Mouse (Mus musculus) stomach, embryonic 16.5 days (tissue): Measurements from ENCODE around the gene Pebp1. TPM values are rescaled to one million over a fixed set of nuclear protein-coding genes. Genes with fewer than 3 reads are reported as not detected.
A peak's percentile ranks its signal among the peaks of the same experiment; 100 is the strongest.

Experiments used
- ATAC-seq: fragments of 200-750 bp; cut with Nextera tagmentation; 2 replicates; pipeline ENCODE4 v1.8.0; 2017; ENCODE audit warnings: moderate number of reproducible peaks, moderate TSS enrichment; ENCODE audit not compliant: insufficient read depth, low FRiP score
- H3K27ac ChIP-seq: fragments of 300-500 bp; sonication (generic); 2 replicates; pipeline ENCODE4 v1.5.1; 2014; ENCODE audit warnings: low read length
- H3K27me3 ChIP-seq: fragments of 300-500 bp; sonication (generic); 2 replicates; pipeline ENCODE4 v1.6.1; 2014; ENCODE audit warnings: low read length, control low read depth, mixed read lengths; ENCODE audit not compliant: control insufficient read depth, insufficient read depth
- H3K36me3 ChIP-seq: fragments of 300-500 bp; sonication (generic); 2 replicates; pipeline ENCODE4 v1.6.1; 2014; ENCODE audit warnings: low read length; ENCODE audit not compliant: control insufficient read depth, insufficient read depth
- H3K4me1 ChIP-seq: fragments of 300-500 bp; sonication (generic); 2 replicates; pipeline ENCODE4 v1.6.1; 2014; ENCODE audit warnings: low read length, control low read depth, mixed read lengths; ENCODE audit not compliant: control insufficient read depth, insufficient read depth
- H3K4me2 ChIP-seq: fragments of 300-500 bp; sonication (generic); 2 replicates; pipeline ENCODE4 v1.6.1; 2014; ENCODE audit warnings: low read depth, low read length, mixed read lengths
- H3K4me3 ChIP-seq: fragments of 300-500 bp; sonication (generic); replicated peaks from 2 replicates; pipeline ENCODE4 v1.5.1; 2014; ENCODE audit warnings: mild to moderate bottlenecking, low read length
- H3K9ac ChIP-seq: fragments of 300-500 bp; sonication (generic); 2 replicates; pipeline ENCODE4 v1.6.1; 2014; ENCODE audit warnings: low read length
- H3K9me3 ChIP-seq: fragments of 300-500 bp; sonication (generic); replicated peaks from 2 replicates; pipeline ENCODE4 v1.6.1; 2016; ENCODE audit warnings: low read length, control low read depth; ENCODE audit not compliant: control insufficient read depth
- WGBS: fragments of 180-500 bp; shearing (Covaris S2); extraction: QIAGEN DNeasy Blood & Tissue Kit; methylation state at CpG from one replicate; pipeline ENCODE4 v1.1.7; 2014; 5-methylcytosine and 5-hydroxymethylcytosine counted together
- polyA plus RNA-seq: library from polyadenylated mRNA; unstranded; fragments of >200 nt; fragmentation: Nextera tagmentation; extraction: Ambion mirVana; gene quantifications from 2 replicates; pipeline ENCODE4 v1.2.1, GENCODE M21; 2015

Gene Pebp1
- 666 and 677 TPM in 2 replicates for polyA plus RNA-seq

DNA sequence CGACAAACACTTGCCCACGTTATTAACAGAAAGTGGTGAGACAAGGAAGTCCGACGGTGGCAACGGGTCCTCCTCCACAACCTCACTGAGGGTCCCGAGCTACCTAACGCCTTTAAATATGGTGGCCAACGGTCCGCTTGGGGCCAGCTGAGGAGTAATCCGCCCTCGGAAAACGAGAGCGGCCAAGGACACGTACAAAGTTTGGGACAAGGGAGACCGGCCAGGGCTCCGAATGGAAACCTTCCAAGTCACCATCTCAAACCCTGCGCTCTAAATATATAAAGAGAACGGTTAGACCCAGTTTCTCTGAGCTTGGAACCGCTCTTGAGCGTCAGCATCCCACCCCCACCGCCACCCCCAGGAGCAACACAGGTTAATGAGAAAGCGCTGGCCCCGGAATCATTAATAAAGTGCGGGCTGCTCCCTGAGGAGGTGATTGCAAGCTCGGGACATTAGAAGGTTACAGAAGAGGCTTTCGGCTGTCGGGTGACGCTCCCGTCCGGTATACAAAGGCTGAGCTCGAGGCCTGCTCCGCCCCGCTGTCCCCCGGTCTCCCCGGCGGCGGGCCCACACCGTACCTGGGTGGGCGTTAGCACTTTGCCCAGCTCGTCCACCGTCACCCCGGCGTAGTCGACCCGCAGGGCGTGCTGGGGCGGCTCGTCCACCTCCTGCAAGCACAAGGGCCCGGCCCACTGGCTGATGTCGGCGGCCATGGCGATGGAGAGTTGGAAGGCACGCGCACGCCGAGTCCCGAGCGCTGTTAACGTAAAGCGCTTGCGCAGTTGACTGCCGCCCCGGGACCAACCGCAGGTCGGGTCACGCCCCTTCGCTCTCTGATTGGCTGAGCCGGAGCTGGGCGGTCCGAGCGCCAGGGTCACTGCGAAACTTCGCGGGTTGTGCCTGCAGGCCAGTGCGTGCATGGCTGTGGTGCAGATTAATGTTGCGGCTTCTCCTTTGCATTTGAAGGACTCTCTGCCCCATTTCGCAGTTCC, at the start of gene Pebp1:
Pebp1 (minus strand) TSS at position 795 of the 992 bp plus-strand sequence.
- Histone ChIP-seq H3K27ac (peak within 1 kb of the TSS; percentile 74), H3K9ac (peak within 1 kb of the TSS; percentile 91), H3K4me3 (peak within 1 kb of the TSS; percentile 95), H3K9me3 (0 out of 2 replicates have a peak, but pooled peaks cover 3% of the 10 kb centered on the region), H3K36me3 (peaks cover 7% of the 10 kb centered on the region; the same call in 1 of the 2 replicates), H3K27me3 (no peaks in the 10 kb centered on the region), H3K4me1 (peaks cover 22% of the 10 kb centered on the region), H3K4me2 (peak within 1 kb of the TSS; percentile 87)
- peak; percentile 97 for ATAC-seq
- under 1% methylated on average over 74 of the region's 77 CpGs for WGBS

DNA sequence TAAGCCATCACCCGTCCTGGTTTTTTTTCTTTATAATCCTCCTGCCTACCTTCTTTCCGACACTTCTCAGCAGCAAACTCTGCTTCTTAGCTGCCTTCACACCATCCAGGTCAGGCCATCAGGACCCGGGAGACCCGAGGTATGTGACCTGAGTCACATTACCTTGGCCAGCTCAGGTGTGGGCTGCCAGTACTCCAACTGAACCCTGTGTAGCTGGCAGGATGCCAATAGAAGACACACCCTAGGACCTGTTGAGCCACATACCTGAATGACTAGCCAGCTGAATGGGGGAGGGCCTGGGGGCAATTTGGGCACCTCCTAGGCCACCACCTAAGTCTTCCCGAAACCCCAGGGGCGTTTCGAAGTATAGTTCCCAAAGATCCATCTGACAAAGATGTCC, 43.0 kb upstream of the Pebp1 start:
- Histone ChIP-seq H3K9me3 (peaks cover 4% of the 10 kb centered on the region; the same call in 1 of the 2 replicates), H3K27me3 (no peaks in the 10 kb centered on the region), H3K9ac (no peak overlapping the region), H3K4me3 (no peak overlapping the region), H3K36me3 (peaks cover 9% of the 10 kb centered on the region), H3K4me1 (no peaks in the 10 kb centered on the region), H3K27ac (peak overlapping the region; percentile 36; the same call in 1 of the 2 replicates), H3K4me2 (no peak overlapping the region)
- 69% methylated on average over 7 of the region's 7 CpGs for WGBS
- peak; percentile 87 for ATAC-seq

DNA sequence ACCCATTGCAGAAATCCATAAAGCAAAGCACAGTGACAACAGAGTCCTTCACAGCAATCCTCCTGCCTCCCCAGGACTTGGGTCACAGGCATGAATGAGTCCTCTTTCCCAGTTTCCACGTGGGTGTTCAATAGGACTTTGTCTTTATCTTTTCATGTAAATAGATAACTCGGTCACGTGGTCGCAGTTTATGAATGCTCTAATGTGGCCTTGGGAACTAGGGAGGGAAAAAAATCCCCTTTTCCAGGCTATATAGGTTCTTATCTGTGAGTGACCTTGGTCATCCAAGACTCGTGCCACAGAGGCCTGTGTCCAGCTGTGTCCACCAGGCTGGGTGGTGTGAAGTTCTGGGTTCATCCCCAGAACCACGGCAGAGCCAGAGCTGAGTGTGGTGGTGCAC, 39.0 kb upstream of the Pebp1 start:
- H3K4me1 ChIP-seq: no peaks in the 10 kb centered on the region
- H3K9me3 ChIP-seq: no peaks in the 10 kb centered on the region
- no peaks in the 10 kb centered on the region for H3K27me3 ChIP-seq
- H3K4me3 ChIP-seq: no peak overlapping the region
- WGBS: 56% methylated on average over 6 of the region's 6 CpGs
- H3K9ac ChIP-seq: no peak overlapping the region
- H3K36me3 ChIP-seq: 0 out of 2 replicates have a peak, but pooled peaks cover 3% of the 10 kb centered on the region
- ATAC-seq: peak; percentile 18
- no peak overlapping the region for H3K27ac ChIP-seq
- H3K4me2 ChIP-seq: no peak overlapping the region

DNA sequence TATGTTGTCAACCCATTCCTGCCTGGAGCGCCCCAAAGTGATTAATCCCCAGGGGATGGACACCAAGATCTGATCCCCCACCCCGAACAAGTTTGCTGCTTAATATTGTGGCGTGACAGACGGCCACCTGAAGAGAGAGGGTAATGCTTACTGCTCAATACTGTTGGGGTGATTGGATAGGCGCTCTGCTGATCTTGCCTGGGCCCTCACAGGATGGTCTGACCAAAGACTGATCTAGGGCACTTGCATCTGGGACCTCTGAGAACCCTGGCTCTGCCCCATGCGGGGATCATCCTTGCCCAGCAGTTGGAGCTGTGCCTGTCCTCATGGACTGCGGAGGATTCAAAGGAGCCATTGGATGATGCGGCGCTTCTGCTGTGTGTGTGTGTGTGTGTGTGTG, 36.3 kb upstream of the Pebp1 start:
- no peaks in the 10 kb centered on the region for H3K27me3 ChIP-seq
- no peak for ATAC-seq
- H3K4me2 ChIP-seq: no peak overlapping the region
- H3K4me3 ChIP-seq: no peak overlapping the region
- 84% methylated on average over 9 of the region's 9 CpGs for WGBS
- 0 out of 2 replicates have a peak, but pooled peaks cover 3% of the 10 kb centered on the region for H3K36me3 ChIP-seq
- no peaks in the 10 kb centered on the region for H3K9me3 ChIP-seq
- H3K4me1 ChIP-seq: 0 out of 2 replicates have a peak, but pooled peaks cover 5% of the 10 kb centered on the region
- H3K9ac ChIP-seq: no peak overlapping the region
- no peak overlapping the region for H3K27ac ChIP-seq

DNA sequence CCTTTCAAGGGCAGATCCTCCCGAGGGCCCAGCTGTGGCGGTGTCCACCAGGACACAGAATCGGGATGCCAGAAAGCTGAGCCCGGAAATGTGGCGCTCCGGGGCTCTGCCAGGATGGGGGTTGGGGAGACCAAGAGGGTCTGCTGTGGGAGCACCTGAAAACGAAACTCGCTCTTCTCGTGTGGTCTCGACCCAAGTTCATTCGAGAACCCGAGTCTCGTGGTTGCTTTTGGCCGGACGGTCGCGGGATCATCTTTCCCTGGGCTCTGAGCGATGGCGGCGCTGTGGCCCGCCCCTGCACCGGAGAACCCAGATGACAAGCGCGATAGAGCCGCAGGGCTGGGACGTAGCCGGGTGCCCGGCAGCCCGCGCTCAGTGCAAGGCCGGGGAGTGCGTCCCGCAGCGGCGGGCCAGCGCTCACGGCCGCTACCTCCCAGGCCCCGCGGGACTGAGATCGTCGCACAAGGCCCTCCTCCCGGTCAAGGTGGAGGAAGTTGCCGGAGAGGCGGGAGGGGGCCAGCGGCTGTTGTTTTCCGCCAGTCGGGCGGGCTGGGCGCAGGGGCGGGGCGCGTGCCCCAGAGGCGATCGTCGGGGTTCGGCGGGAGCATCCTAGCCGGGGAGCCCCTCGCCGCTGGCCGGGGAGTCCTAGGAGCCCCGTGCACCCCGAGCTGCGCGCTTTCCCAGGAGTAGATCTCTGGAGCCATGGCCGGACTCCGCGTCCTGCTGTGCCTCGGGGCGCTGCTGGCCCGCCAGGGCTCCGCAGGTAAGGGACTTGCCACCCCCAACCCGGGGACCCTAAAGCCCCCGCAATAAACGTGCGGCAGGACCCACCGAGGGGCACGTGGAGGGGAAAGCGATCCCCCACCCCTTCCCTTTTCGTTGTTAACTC, 31.6 kb upstream of the Pebp1 start, which contains the start of gene Vsig10:
Vsig10 (plus strand) TSS at position 343 of the 889 bp plus-strand sequence.
- Histone ChIP-seq H3K9me3 (no peaks in the 10 kb centered on the region), H3K36me3 (no peaks in the 10 kb centered on the region), H3K27ac (peak within 1 kb of the TSS; percentile 92), H3K4me2 (peak within 1 kb of the TSS; percentile 82), H3K4me3 (peak within 1 kb of the TSS; percentile 84), H3K4me1 (peaks cover 21% of the 10 kb centered on the region), H3K9ac (peak within 1 kb of the TSS; percentile 92), H3K27me3 (no peaks in the 10 kb centered on the region)
- ATAC-seq: peak; percentile 79
- under 1% methylated on average over 66 of the region's 81 CpGs for WGBS

DNA sequence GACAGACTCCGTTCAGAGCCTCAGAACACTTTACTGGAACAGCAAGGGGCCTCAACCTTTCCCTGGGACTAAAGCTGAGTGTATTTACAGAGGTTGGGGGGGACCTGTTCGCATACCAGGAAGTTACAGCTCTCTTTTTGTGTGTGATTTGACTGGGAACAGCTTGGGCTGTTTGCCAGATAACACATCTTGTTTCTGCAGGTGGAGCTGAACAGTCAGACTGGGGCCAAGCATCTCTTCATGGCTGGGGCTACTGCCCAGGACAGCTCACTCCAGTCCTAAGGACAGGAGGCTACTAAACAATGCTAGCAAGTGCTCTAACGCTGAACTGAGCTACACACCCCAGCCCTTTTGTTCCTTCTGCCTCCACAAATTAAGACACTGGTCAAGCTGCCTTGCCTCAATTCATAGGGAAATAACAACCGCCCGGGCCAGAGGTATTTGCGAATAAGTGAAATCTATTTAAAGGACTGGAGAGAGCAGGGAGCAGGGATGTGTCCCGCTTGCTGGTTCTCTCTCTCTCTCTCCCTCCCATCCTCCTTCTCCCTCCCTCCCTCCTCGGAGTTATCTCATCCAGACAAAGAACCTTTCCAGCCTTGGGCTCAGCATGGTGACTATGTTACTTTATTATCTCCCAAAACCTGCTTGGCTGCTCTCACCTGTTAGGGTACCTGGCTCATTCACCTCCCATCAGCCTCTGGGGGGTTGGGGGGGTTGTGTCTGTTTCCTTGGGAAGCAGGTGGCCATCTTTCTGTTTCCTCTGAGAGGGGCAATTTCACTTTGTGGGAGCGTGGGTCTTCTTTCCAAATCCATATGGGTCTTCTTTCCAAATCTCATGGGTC, 27.4 kb upstream of the Pebp1 start:
- Histone ChIP-seq H3K9me3 (no peaks in the 10 kb centered on the region), H3K27me3 (no peaks in the 10 kb centered on the region), H3K36me3 (no peaks in the 10 kb centered on the region), H3K9ac (peak overlapping the region; percentile 67), H3K27ac (peak overlapping the region; percentile 94), H3K4me2 (peak overlapping the region; percentile 66), H3K4me1 (peaks cover 24% of the 10 kb centered on the region), H3K4me3 (peak overlapping the region; percentile 43; the same call in 1 of the 2 replicates)
- peak; percentile 64 for ATAC-seq
- 29% methylated on average over 9 of the region's 9 CpGs for WGBS

DNA sequence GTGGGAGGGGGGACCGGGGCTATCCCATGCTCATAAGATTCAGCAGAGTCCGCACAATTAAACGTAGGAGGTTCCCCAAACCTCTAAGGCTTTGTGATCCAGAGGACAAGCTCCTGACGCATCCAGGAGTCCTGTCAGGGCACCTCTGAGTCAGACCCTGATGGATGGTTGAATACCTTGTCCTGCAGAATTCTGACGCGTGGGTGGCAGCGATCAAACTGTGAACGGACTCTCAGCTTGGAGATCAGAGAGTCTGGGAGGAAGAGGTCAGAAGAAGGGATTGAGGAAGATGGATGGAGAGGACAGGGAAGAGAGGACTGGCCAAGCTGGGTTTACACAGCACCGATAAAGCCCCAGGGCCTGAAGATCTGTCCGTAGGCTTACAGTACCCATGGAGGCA, 26.5 kb upstream of the Pebp1 start:
- WGBS: 27% methylated on average over 10 of the region's 10 CpGs
- H3K9me3 ChIP-seq: no peaks in the 10 kb centered on the region
- peak overlapping the region; percentile 43 for H3K4me3 ChIP-seq
- no peaks in the 10 kb centered on the region for H3K27me3 ChIP-seq
- H3K9ac ChIP-seq: peak overlapping the region; percentile 67
- peak overlapping the region; percentile 66 for H3K4me2 ChIP-seq
- no peaks in the 10 kb centered on the region for H3K36me3 ChIP-seq
- peaks cover 24% of the 10 kb centered on the region for H3K4me1 ChIP-seq
- no peak for ATAC-seq
- peak overlapping the region; percentile 94 for H3K27ac ChIP-seq

DNA sequence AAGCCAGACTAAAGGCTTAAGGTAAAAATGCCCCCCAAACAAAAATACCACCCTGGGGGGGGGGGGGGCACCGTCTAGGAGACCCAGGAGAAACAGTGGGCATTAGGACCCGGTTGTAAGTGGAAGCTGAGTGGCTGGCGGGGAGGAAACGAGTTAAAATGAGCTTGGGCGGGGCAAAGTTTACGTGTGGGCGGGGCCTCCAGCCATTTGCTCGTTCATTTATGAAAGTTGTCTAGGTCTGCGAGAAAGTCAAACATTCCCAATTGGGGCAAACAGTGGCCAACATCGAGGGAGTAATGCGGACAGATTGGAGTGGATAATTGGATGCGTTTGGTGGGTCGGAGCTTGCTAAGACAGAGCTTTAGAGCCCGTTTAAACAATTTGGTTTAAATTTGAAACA, 26.0 kb upstream of the Pebp1 start:
- Histone ChIP-seq H3K9ac (peak overlapping the region; percentile 67), H3K9me3 (no peaks in the 10 kb centered on the region), H3K4me1 (peaks cover 24% of the 10 kb centered on the region), H3K4me3 (peak overlapping the region; percentile 43), H3K4me2 (peak overlapping the region; percentile 66), H3K27me3 (no peaks in the 10 kb centered on the region), H3K36me3 (no peaks in the 10 kb centered on the region), H3K27ac (peak overlapping the region; percentile 94)
- 15% methylated on average over 14 of the region's 14 CpGs for WGBS
- ATAC-seq: no peak
